Mouse (Mus musculus) frontal cortex, postnatal 14 days (tissue): ENCODE results near the gene Sh3pxd2a.

ENCODE experiments used
- DNase-seq, 2 experiments: peaks; one replicate each; pipeline ENCODE4 v3.0.0; 2022; ENCODE audit warnings: low spot score in 2 of 2

Gene Sh3pxd2a

GRCm38 (mm10) chr19:47279788-47280532 lies 184.2 kb downstream of the Sh3pxd2a start:
- peak; percentile 63 to 71 for DNase-seq

GRCm38 (mm10) chr19:47279372-47279771 lies 184.8 kb downstream of the Sh3pxd2a start:
- DNase-seq = no peak

GRCm38 (mm10) chr19:47276730-47277129 lies 187.5 kb downstream of the Sh3pxd2a start:
- DNase-seq = no peak

GRCm38 (mm10) chr19:47270520-47270919 lies 193.7 kb downstream of the Sh3pxd2a start:
- no peak for DNase-seq

GRCm38 (mm10) chr19:47269729-47270128 lies 194.5 kb downstream of the Sh3pxd2a start:
- no peak for DNase-seq

- DNase-seq = no peak
Observed at GRCm38 (mm10) chr19:47267066-47267465, 197.1 kb downstream of the Sh3pxd2a start.

- DNase-seq = no peak
Observed at GRCm38 (mm10) chr19:47266070-47266801, 198.0 kb downstream of the Sh3pxd2a start.

GRCm38 (mm10) chr19:47264322-47265092 lies 199.7 kb downstream of the Sh3pxd2a start:
- peak in 1 of 2 experiments; percentile 70 for DNase-seq

- no peak for DNase-seq
Observed at GRCm38 (mm10) chr19:47263621-47264020, 200.6 kb downstream of the Sh3pxd2a start.

GRCm38 (mm10) chr19:47261196-47261595 lies 203.0 kb downstream of the Sh3pxd2a start:
- no peak for DNase-seq

GRCm38 (mm10) chr19:47259581-47259980 lies 204.6 kb downstream of the Sh3pxd2a start:
- no peak for DNase-seq

GRCm38 (mm10) chr19:47255919-47256318 lies 208.3 kb downstream of the Sh3pxd2a start:
- no peak for DNase-seq

- DNase-seq = no peak
Observed at GRCm38 (mm10) chr19:47255036-47255435, 209.2 kb downstream of the Sh3pxd2a start.

- no peak for DNase-seq
Observed at GRCm38 (mm10) chr19:47253053-47253628, 211.1 kb downstream of the Sh3pxd2a start.

GRCm38 (mm10) chr19:47250931-47251330 lies 213.3 kb downstream of the Sh3pxd2a start:
- DNase-seq = no peak

- no peak for DNase-seq
Observed at GRCm38 (mm10) chr19:47248906-47249568, 215.2 kb downstream of the Sh3pxd2a start.

GRCm38 (mm10) chr19:47248296-47248695 lies 215.9 kb downstream of the Sh3pxd2a start:
- no peak for DNase-seq

GRCm38 (mm10) chr19:47247791-47248190 lies 216.4 kb downstream of the Sh3pxd2a start:
- DNase-seq = no peak

GRCm38 (mm10) chr19:47245512-47245911 lies 218.7 kb downstream of the Sh3pxd2a start:
- DNase-seq = no peak

- no peak for DNase-seq
Observed at GRCm38 (mm10) chr19:47242227-47242626, 222.0 kb downstream of the Sh3pxd2a start.

GRCm38 (mm10) chr19:47240957-47241356 lies 223.2 kb downstream of the Sh3pxd2a start:
- DNase-seq = no peak
